Mouse (Mus musculus): ENCODE results near the gene Cdh1.

Gene Cdh1

DNA sequence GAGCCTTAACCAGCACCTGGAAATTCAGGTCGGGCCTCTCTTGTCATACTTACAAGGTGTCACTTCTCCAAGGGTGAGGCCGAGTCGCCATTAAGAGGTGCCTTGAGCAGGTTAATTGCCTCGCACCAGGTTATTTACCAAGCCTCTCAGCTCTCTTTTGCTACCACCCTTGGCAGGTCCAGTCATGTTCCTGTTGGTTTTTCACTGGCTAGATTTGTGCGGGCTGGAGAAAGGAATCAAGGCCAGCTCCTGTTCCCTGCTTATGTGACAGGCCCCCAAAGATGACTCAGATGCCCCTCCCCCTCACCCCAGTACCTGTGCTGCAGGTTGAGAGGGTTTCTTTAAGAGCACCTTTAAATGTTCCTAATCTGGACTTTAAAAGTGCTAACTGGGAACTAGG lies 43.6 kb downstream of the Cdh1 start:
- in situ Hi-C loops (cut with MboI; ENCODE audit: low sequenced_read_pairs) = no loop called here

DNA sequence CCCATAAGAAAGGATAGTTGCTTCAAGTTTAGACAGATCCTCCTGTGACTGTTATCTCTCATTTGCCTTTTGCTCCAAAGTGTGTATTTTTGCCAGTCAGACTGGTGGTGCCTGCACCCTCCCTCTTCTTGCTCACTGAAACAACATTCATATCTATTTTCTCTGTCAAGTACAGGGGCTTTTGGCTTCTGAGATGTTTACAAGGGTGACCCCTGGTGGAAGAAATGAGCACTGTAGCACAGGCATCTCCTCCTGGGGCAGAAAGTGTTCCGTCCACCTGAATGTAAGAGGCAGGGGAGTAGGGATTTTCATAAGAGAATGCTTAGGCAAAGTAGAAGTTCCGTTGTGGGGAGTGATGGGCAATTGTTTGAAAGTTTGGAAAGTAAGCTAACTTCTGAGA lies 44.2 kb downstream of the Cdh1 start:
- in situ Hi-C loops (cut with MboI; ENCODE audit: low sequenced_read_pairs) = no loop called here

DNA sequence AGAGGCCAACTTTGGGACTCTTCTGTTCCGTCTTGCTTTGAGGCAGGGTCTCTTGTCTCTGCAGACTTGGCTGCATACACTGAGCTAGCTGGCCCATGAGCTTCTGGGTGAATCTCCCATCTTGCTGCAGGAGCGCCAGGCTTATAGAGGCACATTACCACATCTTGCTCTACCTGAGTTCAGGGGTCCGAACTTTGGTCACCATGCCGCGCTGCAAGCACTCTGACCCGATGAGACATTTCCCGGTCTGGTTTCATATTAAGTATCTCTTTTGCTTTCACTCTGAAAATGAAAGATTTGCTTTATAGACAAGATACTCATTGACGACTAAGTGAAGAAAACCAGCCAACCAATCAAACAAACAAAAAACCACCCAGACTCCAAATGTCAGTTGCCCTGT lies 45.3 kb downstream of the Cdh1 start:
- in situ Hi-C loops (cut with MboI; ENCODE audit: low sequenced_read_pairs) = no loop called here

DNA sequence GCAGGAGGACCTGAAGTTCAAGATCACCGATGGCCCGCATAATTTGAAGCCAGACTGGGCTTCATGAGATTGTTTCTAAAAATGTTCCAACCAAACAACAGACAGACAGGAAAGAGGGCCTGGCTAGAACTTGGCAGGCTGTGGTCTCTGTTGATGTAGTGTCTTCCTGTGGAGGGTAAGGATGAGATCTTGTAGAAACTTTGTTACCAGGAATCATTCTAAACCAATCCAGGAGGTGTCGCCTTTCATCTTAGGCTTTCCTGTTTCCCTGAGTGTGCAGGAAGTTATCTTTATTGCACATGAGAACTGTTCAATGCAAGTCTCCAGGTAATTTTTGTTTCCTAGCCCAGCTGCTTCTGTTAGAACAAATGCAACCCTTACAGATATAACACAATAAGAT lies 48.8 kb downstream of the Cdh1 start:
- in situ Hi-C loops (cut with MboI; ENCODE audit: low sequenced_read_pairs) = no loop called here

DNA sequence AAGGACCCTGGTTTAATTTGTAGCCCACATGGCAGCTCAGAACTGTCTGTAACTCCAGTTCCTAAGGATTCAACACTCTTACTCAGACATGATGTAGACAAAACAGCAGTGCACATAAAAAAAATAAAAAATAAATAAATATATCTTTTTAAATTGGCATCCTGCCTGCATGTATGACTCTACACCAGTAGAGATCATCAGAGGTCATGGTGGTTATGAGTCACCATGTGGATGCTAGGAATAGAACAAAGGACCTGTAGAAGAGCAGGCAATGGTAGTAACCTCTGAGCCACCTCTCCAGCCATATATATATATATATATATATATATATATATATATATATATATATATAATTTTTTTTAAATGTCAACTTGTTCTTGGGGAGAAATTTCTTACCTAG lies 52.9 kb downstream of the Cdh1 start:
- in situ Hi-C loops (cut with MboI; ENCODE audit: low sequenced_read_pairs) = no loop called here

DNA sequence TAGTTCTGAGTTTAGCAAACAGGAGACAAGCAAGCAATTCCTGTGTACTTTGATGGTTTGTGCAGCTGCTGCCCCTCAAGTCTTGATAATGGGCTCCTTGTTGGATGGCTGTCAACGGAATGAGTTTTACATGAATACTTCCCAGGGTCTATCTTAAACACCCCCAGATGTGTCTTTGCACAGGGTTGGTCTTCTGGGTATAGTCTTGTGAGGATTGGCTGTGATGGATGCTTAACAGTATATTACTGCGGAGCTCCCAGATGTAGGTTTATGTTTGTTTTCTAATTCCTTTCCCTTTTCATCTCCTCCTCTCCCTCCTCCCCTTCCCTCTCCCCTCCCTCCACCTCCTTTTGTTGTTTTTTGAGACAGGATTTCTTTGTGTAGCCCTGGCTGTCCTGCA lies 69.6 kb downstream of the Cdh1 start:
- in situ Hi-C loops (cut with MboI; ENCODE audit: low sequenced_read_pairs) = no loop called here

DNA sequence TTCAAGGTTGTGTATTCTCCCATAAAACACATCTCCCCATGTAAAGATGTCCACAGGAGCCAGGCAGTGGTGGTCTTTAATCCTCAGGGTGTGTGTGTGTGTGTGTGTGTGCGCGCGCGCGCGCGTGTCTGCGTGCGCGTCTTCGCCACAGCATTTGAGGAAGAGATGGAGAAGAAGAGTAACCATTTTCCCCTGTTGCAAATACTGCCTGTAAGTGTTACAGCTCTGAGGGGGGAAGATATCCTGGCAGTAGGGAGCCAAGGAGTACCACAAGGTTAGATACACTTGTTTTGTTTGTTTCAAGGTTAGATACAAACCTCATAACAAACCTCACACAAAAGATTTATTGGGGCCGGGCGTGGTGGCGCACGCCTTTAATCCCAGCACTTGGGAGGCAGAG lies 71.2 kb downstream of the Cdh1 start:
- in situ Hi-C loops (cut with MboI; ENCODE audit: low sequenced_read_pairs) = no loop called here

DNA sequence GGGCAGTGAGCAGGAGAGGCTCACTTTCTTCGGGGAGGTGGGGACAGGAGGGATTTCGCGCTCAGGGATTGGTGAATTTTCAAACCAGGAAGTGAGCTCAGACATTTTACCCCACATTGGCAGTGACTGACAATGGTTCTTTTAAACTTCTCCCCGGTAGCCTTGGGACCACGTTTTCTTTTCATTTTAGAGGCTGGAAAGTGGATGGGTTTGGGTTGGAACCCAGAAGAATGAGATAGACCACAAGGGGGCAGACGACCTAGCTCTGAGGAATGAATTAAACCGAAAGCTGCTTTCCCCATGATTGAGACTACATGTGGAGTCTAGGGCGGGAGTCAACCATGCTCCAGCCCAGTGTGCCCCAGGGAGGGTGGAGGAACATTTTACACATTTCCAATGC lies 71.7 kb downstream of the Cdh1 start:
- in situ Hi-C loops (cut with MboI; ENCODE audit: low sequenced_read_pairs) = no loop called here

DNA sequence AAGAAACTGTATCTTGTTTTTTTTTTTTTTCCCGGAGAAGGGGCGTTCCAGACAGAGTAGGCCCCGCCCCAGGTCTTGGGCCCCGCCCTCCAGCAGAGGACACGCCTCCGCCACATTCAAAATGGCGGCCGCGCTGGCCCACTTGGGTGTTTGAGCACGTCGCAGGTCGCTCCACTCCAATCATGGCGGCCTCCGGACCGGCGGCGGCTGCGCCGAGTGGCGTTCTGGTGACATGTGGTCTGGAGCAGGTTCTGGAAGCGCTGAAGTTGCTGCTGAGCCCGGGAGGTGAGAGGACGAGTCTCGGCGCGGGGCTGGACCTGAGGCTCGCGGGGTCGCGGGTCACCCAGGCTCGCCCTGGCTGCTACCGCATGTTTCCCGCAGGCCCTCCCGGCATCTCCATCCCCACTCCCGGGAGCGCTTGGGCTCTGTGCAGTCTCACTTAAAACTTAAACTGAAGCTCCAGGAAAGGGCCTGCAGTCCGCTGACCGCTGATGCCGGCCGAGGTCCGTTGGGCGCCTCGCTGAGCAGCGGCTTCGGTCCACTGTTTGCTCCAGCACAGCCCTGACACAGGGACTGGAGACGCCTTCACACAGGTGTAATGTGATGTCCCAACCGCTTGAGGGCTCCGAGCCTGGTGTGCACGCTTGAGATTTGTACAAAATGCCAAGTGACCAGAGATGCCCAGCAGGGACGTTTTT lies 80.0 kb downstream of the Cdh1 start, which contains the start of gene Tango6:
Tango6 (plus strand) TSS at position 98 of the 698 bp plus-strand sequence.
- in situ Hi-C loops (cut with MboI; ENCODE audit: low sequenced_read_pairs) = no loop called here

DNA sequence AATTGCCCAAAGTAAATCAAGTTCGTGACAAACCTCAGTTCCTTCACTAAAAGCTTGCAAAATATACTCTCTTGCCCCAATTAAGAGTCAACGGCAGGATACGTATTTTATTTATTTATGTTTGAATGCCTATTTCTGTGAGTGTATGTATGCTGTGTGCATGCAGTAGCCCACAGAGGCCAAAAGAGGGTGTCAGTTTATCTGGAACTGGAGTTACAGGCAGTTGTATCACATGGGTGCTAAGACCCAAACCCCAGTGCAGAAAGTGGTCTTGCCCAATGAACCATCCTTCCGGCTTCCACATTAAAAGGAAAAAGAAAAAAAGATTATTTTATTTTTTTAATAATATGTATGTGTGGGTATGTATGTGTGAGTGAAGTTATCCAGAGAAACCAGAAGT lies 81.2 kb downstream of the Cdh1 start:
- in situ Hi-C loops (cut with MboI; ENCODE audit: low sequenced_read_pairs) = no loop called here

DNA sequence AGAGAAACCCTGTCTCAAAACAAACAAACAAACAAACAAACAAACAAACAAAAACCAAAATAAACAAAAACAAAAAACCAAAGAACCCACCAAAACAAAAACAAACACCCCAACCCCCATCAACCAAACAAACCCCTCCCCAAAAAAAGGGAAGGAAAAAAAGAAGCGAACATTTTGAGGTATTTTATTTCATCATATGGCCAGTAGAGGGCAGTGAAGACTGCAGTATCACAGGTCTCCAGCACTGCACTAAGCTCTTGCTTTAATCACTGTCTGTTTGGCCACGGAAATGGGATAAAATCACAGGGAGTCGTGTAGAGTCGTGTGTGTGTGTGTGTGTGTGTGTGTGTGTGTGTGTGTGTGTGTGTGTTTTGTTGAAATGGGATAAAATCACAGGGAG lies 84.3 kb downstream of the Cdh1 start:
- in situ Hi-C loops (cut with MboI; ENCODE audit: low sequenced_read_pairs) = no loop called here

DNA sequence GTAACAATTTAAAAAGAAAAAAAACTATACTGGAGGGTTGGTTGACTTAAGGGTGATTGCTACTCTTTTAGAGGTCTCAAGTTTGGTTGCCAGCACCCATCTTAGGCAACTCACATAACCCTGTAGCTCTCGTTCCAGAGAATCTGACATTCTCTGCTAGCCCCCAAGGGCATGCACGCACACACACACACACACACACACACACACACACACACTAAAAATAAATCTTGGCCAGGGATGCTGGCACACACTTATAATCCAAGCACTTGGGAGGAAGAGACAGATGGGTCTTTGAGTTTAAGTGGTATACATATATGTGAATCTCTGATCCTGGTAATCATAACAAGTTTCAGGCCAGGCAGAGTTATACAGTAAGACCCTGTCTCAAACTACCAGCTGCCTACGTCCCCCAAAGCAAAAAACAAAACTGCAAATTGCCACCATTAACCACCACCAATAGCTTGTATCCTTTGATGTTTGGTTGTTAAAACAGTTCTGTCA lies 94.6 kb downstream of the Cdh1 start:
- in situ Hi-C loops (cut with MboI; ENCODE audit: low sequenced_read_pairs) = loop anchor here (5.0 kb wide), 1 partner anchor 190 kb away; no protein-coding TSS in a partner anchor

DNA sequence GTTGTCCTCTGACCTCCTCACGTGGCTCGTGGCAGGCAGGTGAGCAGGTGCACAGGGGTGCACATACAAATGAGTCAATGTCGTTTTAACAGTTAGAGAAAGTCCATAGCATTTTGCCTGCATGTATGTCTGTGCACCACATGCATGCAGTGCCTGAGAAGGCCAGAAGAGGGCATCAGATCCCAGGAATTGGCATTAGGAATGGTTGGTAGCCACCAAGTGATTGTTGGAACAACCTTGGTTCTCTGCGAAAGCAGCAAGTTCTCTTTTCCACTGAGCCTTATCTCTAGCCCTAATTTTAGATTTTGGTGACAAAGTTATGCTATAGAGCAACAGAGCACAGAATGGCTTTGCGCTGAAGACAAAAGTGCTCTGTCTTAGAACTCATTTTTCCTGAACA lies 96.4 kb downstream of the Cdh1 start:
- in situ Hi-C loops (cut with MboI; ENCODE audit: low sequenced_read_pairs) = loop anchor here (5.0 kb wide), 1 partner anchor 188 kb away; no protein-coding TSS in a partner anchor

DNA sequence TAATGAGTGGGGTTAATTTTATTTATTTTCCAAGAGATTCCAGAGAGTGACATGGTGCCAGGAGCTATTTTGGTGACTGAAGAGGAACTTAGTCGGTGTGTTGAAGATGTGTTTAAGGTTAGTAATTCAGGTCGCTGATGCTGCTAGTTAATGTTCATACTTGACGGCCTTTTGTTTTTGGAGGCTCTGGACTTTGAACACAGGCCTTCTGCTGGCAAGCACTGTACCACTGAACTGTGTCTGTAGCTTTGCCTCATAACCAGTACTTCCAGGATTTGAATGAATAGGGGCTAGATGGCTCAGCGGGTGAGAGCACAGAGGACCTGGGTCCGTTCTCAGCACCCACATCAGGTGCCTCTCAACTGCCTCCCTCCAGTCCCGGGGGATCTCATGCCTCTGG lies 97.0 kb downstream of the Cdh1 start:
- in situ Hi-C loops (cut with MboI; ENCODE audit: low sequenced_read_pairs) = loop anchor here (25.0 kb wide), 1 partner anchor 312 kb away; no protein-coding TSS in a partner anchor

DNA sequence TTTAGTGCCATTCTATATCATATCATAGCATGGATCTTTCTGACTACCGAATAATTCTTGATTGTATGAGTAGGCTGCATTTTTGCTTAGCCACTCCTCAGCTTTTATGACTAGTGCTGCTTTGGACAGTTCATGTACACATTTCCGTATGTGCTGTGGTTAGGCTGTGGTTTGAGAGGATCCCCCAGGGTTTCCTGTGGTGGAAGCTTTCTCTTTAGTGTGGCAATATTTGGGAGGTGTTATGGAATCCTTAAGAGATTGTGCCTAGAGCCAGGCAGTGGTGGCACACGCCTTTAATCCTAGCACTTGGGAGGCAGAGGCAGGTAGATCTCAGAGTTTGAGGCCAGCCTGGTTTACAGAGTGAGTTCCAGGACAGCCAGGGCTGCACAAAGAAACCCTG lies 98.2 kb downstream of the Cdh1 start:
- in situ Hi-C loops (cut with MboI; ENCODE audit: low sequenced_read_pairs) = loop anchor here (25.0 kb wide), 1 partner anchor 311 kb away; no protein-coding TSS in a partner anchor

DNA sequence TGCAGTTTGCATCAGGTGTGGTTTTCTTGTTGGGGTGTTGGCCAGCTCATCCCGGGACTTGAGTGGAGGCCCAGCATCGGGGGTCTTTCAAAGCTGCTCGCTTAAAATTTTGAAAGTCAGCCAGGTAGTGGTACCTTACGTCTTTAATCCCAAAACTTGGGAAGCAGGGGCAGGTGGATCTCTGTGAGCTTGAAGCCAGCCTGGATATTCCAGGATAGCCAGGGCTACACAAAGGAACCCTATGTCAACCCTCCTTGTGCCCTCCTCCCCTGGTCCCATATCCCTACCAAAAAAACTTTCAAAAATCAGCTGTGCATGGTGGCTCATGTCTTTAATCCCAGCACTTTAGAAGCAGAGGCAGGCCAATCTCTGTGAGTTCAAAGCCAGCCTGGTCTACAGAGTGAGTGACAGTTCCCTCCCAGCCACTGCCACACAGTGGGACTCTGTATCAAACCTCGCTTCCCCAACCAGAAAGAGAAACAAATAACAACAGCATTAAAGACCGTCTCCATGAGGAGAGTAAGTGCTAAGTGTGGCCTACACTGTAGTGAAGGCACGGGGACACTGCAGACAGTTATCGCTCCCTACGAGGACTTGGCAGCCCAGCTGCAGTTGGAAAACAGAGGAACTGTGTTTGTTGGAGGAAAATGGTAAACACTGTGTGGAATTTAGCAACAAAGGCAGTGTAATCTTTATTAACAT lies 101.2 kb downstream of the Cdh1 start:
- in situ Hi-C loops (cut with MboI; ENCODE audit: low sequenced_read_pairs) = loop anchor here (25.0 kb wide), 1 partner anchor 308 kb away; no protein-coding TSS in a partner anchor

DNA sequence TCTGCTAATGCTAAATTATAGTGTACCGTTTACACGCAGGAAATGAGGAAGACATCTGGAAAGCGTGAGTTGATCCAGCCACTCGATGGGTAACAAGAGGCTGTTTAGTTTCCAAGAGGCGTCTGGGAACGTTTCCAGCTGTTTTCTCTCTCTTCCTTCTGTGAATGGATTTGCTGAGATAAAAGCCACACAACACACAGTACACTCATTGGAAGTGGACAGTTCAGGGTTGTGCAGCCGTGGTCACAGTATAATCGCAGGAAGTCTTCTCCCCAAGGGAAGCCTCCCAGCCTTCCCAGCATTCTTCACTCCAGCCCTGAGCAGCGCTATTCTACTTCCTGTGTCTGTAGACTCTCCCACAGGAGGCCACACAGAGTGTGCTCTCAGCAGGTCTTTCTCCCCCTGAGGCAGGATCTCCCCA lies 101.8 kb downstream of the Cdh1 start:
- in situ Hi-C loops (cut with MboI; ENCODE audit: low sequenced_read_pairs) = loop anchor here (25.0 kb wide), 1 partner anchor 307 kb away; no protein-coding TSS in a partner anchor

DNA sequence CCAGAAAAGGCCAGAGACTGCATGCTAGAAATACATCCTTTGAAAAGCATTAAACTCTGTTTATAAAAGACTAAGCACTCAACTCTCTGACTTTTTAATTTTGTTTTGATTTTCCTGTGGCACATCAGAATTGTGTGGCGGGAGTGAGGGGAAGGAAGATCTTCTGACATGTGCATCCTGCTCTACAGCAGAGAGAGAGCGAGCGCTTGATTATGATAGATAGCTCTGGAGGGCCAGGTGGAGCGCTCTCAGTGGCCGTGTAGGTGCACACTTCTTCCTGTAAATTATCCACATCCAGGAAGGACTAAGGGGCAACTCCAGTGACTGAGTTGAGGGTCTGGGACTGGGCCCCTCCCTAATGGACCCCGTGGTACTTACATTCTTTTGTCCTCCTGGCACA lies 103.0 kb downstream of the Cdh1 start:
- in situ Hi-C loops (cut with MboI; ENCODE audit: low sequenced_read_pairs) = loop anchor here (25.0 kb wide), 1 partner anchor 306 kb away; no protein-coding TSS in a partner anchor

DNA sequence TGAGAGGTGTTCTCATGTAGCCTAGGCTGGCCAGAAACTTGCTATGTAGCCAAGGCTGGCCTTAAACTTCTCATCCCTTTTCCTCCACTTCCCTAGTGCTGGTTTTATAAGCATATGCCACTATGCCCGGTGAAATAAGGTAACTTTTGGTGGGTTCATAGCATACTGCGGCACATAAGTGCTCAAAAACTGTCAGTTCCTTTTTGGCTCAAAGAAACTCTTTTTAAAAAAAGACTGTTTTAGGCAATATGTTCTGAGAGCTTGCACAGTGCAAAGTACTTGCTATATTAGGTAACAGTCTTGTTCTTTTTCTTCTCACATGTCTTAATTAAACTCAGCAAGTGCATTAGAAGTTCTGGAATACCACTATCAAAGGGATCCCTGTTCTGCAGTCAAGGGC lies 106.9 kb downstream of the Cdh1 start:
- in situ Hi-C loops (cut with MboI; ENCODE audit: low sequenced_read_pairs) = loop anchor here (25.0 kb wide), 1 partner anchor 302 kb away; no protein-coding TSS in a partner anchor

DNA sequence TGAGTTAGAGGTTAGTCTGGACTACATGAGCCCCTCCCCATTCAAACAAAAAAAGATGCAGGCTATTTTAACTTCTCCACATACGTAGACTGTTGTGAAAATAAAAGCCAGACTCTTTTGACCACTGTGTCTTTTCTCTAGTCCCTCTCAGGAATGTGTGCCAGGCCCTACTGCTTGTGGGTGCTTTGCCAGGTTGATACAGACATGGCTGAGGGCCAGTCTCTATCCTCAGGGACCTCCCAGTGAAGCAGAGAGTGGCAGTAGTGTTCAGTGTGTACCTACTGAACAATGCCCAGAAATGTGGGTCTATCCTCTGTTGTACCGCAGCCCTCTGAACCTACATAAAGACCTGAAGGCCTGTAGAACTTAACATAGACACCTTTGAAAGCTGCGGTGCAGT lies 109.3 kb downstream of the Cdh1 start:
- in situ Hi-C loops (cut with MboI; ENCODE audit: low sequenced_read_pairs) = loop anchor here (25.0 kb wide), 1 partner anchor 300 kb away; no protein-coding TSS in a partner anchor

DNA sequence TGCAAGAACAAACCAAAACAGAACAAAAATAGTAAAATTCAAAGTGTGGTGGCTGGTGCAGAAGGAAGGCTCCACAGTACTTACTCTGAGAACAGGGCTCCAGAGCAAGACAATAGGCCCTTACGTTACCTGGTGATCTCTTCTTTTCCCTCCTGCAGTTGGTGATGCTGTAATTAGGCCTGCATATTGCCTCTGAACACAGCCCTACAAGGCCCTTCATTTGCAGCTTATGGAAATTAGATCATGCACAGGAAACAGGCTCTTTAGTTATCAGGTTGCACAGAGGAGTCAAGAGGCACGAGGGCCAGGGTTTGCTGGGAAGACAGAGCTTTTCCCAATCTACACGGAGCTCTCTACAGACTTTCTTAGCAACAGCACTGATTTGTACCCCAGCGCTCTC lies 111.1 kb downstream of the Cdh1 start:
- in situ Hi-C loops (cut with MboI; ENCODE audit: low sequenced_read_pairs) = loop anchor here (25.0 kb wide), 1 partner anchor 298 kb away; no protein-coding TSS in a partner anchor

DNA sequence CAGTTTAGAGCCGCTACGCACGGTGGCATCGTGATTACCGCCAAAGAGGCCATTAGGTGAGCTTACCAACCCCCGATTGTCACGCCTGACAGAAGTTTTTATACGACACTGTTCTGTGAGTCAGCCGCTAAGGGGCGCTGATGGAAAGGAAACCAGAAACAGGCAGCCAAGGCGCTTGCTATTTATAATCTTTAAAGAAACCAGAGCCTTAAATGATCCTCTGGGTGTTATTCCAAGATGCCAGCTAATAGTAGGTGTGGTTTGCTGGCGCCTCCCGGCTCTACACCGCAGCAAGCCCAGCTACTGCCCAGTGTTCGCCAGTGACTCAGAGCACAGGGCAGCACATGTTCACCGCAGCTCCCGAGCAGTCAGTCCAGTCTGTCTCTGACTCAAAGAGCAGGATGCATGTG lies 114.9 kb downstream of the Cdh1 start:
- in situ Hi-C loops (cut with MboI; ENCODE audit: low sequenced_read_pairs) = loop anchor here (25.0 kb wide), 1 partner anchor 294 kb away; no protein-coding TSS in a partner anchor

All from CH12F3 (cell line).